Mouse (Mus musculus) ES-Bruce4 (cell line): ENCODE data around the gene Dld. TPM values are rescaled to one million over a fixed set of nuclear protein-coding genes. Genes with fewer than 3 reads are reported as not detected.

ENCODE experiments used
- H3K27ac ChIP-seq: 2 replicates; pipeline ENCODE4 v1.5.1; 2012; ENCODE audit warnings: low read length, inconsistent platforms; ENCODE audit not compliant: insufficient read depth
- H3K27me3 ChIP-seq: 2 replicates; pipeline ENCODE4 v1.6.1; 2012; ENCODE audit warnings: mild to moderate bottlenecking, low read length, inconsistent platforms; ENCODE audit not compliant: control insufficient read depth, poor library complexity, insufficient read depth, severe bottlenecking
- H3K36me3 ChIP-seq: 2 replicates; pipeline ENCODE4 v1.6.1; 2012; ENCODE audit warnings: inconsistent platforms, mild to moderate bottlenecking, low read length, moderate library complexity; ENCODE audit not compliant: control insufficient read depth, poor library complexity, insufficient read depth, severe bottlenecking
- H3K4me1 ChIP-seq: one replicate; pipeline ENCODE4 v1.8.1; 2011; ENCODE audit warnings: low read length; ENCODE audit not compliant: control insufficient read depth, insufficient read depth
- H3K4me3 ChIP-seq: 2 replicates; pipeline ENCODE4 v1.5.1; 2011; ENCODE audit warnings: low read depth, mild to moderate bottlenecking, low read length
- H3K9ac ChIP-seq: 2 replicates; pipeline ENCODE4 v1.6.1; 2012; ENCODE audit warnings: low read depth, mild to moderate bottlenecking, inconsistent platforms; ENCODE audit not compliant: poor library complexity, severe bottlenecking
- H3K9me3 ChIP-seq: replicated peaks from 2 replicates; pipeline ENCODE4 v1.6.1; 2012; ENCODE audit warnings: mild to moderate bottlenecking, low read length, inconsistent platforms; ENCODE audit not compliant: control insufficient read depth, poor library complexity, insufficient read depth, severe bottlenecking
- CTCF ChIP-seq: IDR thresholded peaks from one replicate; pipeline ENCODE4 v1.8.1; 2011; ENCODE audit warnings: low read depth, low read length
- EP300 ChIP-seq: IDR thresholded peaks from 2 replicates; pipeline ENCODE4 v1.6.1; 2011; ENCODE audit warnings: low read depth, low read length; ENCODE audit not compliant: insufficient read depth
- POLR2A ChIP-seq: IDR thresholded peaks from one replicate; pipeline ENCODE4 v1.8.1; 2011; ENCODE audit warnings: low read length; ENCODE audit not compliant: insufficient read depth
- polyA plus RNA-seq: library from polyadenylated mRNA; stranded (reverse); fragments of >200 nt; gene quantifications from 2 replicates; pipeline ENCODE4 v1.2.4, GENCODE M21; 2011; ENCODE audit warnings: low read depth; ENCODE audit not compliant: missing spikeins, insufficient read depth, insufficient read length

The Dld gene
- polyA plus RNA-seq, 1 experiment: 156 TPM

DNA sequence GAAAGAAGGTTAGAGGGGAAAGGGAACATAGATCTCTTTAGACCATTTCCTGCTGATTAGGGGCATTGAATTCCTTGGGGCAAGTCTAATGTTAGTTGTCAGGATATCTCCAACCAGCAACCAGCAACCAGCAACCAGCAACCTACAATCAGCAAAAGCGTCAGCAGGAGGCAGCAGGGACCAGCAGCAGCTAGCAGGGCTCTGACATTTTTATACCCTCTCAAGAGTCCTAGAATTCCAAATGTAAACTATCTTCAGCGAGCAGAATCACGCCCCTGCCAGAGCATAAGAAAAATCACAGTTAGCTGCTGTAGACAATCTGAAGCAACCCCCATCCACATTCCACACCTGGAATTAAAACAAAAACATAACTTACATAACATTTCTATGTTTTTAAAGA lies 36.0 kb upstream of the Dld start:
- Histone ChIP-seq H3K4me1 (no peaks in the 10 kb centered on the region), H3K4me3 (no peak overlapping the region), H3K36me3 (no peaks in the 10 kb centered on the region), H3K9me3 (no peaks in the 10 kb centered on the region), H3K27ac (no peak overlapping the region), H3K27me3 (no peaks in the 10 kb centered on the region), H3K9ac (no peak overlapping the region)
- TF ChIP-seq EP300: no peak
- no peak for TF ChIP-seq POLR2A
- no peak for TF ChIP-seq CTCF

DNA sequence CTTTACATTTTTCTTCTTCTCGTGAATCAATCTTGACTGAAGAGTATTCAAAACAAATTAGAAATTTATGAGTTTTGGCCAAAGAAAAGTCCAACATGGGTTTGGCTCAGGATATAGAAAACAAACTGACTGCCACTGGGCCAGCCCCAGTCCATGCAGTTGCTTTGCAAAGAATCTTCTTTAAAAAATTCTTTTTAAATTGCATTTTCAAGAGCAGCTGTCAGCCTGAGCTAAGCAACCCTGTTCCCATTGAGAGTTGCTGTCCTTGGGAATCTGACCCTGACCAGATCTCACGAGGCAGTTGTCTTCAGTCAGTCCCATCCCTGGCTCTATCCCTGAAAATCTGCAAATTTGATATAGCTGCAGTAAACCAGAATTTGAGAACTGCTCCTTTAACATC lies 31.2 kb upstream of the Dld start:
- TF ChIP-seq POLR2A: no peak
- TF ChIP-seq EP300: no peak
- TF ChIP-seq CTCF: no peak
- Histone ChIP-seq H3K9ac (no peak overlapping the region), H3K36me3 (no peaks in the 10 kb centered on the region), H3K9me3 (no peaks in the 10 kb centered on the region), H3K4me3 (no peak overlapping the region), H3K27ac (no peak overlapping the region), H3K27me3 (no peaks in the 10 kb centered on the region), H3K4me1 (no peaks in the 10 kb centered on the region)

DNA sequence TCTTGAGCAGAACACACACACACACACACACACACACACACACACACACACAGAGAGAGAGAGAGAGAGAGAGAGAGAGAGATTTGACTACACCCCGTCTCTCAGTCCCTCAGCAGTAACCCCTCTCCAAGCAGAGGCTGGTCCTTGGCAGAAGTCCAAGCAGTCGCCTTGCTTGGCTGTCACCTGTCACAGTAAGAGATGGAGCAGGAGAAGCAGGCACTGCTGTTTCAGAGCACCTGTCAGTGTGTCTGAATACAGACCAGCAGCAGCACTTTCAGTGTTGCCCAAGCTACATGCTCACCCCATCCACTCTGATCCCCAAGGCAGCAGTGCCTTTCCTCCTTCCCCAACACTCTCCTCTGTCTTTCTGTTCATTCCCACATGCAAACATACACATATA lies 29.6 kb upstream of the Dld start:
- Histone ChIP-seq H3K9ac (no peak overlapping the region), H3K36me3 (no peaks in the 10 kb centered on the region), H3K27me3 (no peaks in the 10 kb centered on the region), H3K9me3 (peaks cover 3% of the 10 kb centered on the region), H3K4me3 (no peak overlapping the region), H3K4me1 (no peaks in the 10 kb centered on the region), H3K27ac (no peak overlapping the region)
- TF ChIP-seq POLR2A: no peak
- no peak for TF ChIP-seq CTCF
- TF ChIP-seq EP300: no peak

DNA sequence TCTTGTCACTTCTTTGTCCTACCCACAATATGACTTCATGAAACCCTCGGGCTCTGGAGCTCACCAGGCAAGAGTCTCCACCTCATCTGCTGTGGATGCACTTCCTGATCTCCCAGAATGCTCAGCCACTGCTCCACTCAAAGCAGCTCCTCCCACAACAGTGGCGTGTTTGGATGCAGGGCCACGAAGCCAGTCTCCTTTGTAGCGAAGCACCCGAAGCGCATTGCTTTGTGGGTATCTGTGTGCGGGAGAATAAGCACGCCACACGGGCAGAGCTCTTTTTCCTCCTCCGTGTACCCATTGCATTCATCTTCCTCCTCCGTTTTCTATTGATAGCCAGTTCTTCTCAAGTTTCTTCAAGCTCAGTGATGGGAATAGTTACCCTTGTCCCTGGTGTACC lies 26.0 kb upstream of the Dld start:
- H3K4me3 ChIP-seq: no peak overlapping the region
- H3K36me3 ChIP-seq: no peaks in the 10 kb centered on the region
- no peaks in the 10 kb centered on the region for H3K4me1 ChIP-seq
- peaks cover 18% of the 10 kb centered on the region for H3K9me3 ChIP-seq
- H3K27ac ChIP-seq: no peak overlapping the region
- H3K9ac ChIP-seq: no peak overlapping the region
- TF ChIP-seq POLR2A (no peak), CTCF (no peak), EP300 (no peak)
- H3K27me3 ChIP-seq: no peaks in the 10 kb centered on the region

DNA sequence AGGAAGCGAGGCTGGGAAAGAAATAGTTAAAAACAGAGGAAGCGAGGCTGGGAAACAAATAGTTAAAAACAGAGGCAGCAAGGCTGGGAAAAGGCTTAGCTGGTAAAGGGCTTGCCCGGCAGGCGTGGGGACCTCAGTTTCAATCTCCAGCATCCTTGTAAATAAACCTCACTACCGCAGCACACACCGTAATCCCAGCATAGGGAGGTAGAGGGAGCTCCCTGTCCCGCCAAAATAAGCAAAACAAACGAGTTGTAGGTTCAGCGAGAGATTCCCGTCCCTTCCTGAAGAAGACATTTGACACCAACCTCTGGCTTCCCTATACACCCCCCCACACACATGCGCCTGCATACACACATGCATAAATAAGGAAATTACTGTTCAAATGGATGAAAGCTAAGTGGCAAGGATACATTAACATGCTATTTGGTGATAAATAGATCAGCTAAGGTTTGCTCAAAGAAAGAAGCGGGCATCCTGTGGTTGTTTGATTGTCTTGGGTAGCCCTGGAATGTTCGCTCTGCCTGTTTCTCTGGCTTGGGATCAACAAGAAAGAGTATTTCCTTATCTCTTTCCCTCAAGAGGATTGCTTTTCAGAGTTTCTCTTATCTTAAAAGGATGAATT lies 25.2 kb upstream of the Dld start:
- H3K9ac ChIP-seq: no peak overlapping the region
- no peaks in the 10 kb centered on the region for H3K4me1 ChIP-seq
- H3K4me3 ChIP-seq: no peak overlapping the region
- TF ChIP-seq POLR2A (no peak), CTCF (no peak), EP300 (no peak)
- H3K36me3 ChIP-seq: no peaks in the 10 kb centered on the region
- H3K27ac ChIP-seq: no peak overlapping the region
- H3K27me3 ChIP-seq: no peaks in the 10 kb centered on the region
- H3K9me3 ChIP-seq: peaks cover 18% of the 10 kb centered on the region

DNA sequence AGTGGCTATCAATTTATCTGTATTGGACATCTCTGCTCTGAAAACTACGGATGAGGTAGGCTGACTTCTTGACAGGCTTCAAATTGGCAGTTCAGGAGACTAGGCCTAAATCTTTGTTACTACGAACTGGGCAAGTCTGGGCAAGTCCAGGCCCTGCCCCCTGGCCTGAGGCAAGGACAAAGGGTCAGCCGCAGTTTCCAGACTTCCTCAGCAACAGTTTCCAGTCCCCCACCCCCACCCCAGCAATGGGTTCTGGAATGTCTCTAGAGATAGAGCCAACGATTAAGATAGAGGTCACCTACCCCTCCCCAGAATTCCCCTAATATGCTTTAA lies 24.0 kb upstream of the Dld start:
- Histone ChIP-seq H3K4me3 (no peak overlapping the region), H3K36me3 (no peaks in the 10 kb centered on the region), H3K27me3 (no peaks in the 10 kb centered on the region), H3K27ac (no peak overlapping the region), H3K9ac (no peak overlapping the region), H3K4me1 (no peaks in the 10 kb centered on the region), H3K9me3 (peaks cover 18% of the 10 kb centered on the region)
- TF ChIP-seq EP300: peak; percentile 44; the same call in 1 of the 2 replicates
- no peak for TF ChIP-seq POLR2A
